Mouse (Mus musculus) hindbrain, embryonic 16.5 days (tissue): Measurements from ENCODE around the gene Wtip. TPM values are rescaled to one million over a fixed set of nuclear protein-coding genes. Genes with fewer than 3 reads are reported as not detected.
"Not testable (repeated sequence)": the region's sequence is repeated elsewhere in the genome, so short reads cannot be mapped to it uniquely, and the experiment has no call there.

Experiments used
- ATAC-seq: fragments of 200-750 bp; cut with Nextera tagmentation; 2 replicates; pipeline ENCODE4 v1.8.0; 2017; ENCODE audit warnings: moderate TSS enrichment, moderate library complexity
- H3K27ac ChIP-seq: fragments of 300-500 bp; sonication (generic); 2 replicates; pipeline ENCODE4 v1.5.1; 2014; ENCODE audit warnings: low read depth, mild to moderate bottlenecking, control low read depth, low read length, moderate library complexity
- H3K27me3 ChIP-seq: fragments of 300-500 bp; sonication (generic); replicated peaks from 2 replicates; pipeline ENCODE4 v1.6.1; 2014; ENCODE audit warnings: low read length; ENCODE audit not compliant: control insufficient read depth, insufficient read depth
- H3K36me3 ChIP-seq: fragments of 300-500 bp; sonication (generic); 2 replicates; pipeline ENCODE4 v1.6.1; 2014; ENCODE audit warnings: mild to moderate bottlenecking, low read length, moderate library complexity, mixed read lengths; ENCODE audit not compliant: control insufficient read depth, insufficient read depth
- H3K4me1 ChIP-seq: fragments of 300-500 bp; sonication (generic); 2 replicates; pipeline ENCODE4 v1.6.1; 2014; ENCODE audit warnings: low read depth, low read length; ENCODE audit not compliant: control insufficient read depth, insufficient read depth
- H3K4me2 ChIP-seq: fragments of 300-500 bp; sonication (generic); 2 replicates; pipeline ENCODE4 v1.6.1; 2014; ENCODE audit warnings: mild to moderate bottlenecking, low read length, control low read depth, moderate library complexity
- H3K4me3 ChIP-seq: fragments of 300-500 bp; sonication (generic); 2 replicates; pipeline ENCODE4 v1.5.1; 2014; ENCODE audit warnings: mild to moderate bottlenecking, low read length, control low read depth, moderate library complexity
- H3K9ac ChIP-seq: fragments of 300-500 bp; sonication (generic); 2 replicates; pipeline ENCODE4 v1.6.1; 2014; ENCODE audit warnings: low read depth, mild to moderate bottlenecking, control low read depth, low read length, moderate library complexity
- H3K9me3 ChIP-seq: fragments of 300-500 bp; sonication (generic); 2 replicates; pipeline ENCODE4 v1.6.1; 2014; ENCODE audit warnings: mild to moderate bottlenecking, low read length, moderate library complexity; ENCODE audit not compliant: control insufficient read depth
- WGBS: fragments of 180-500 bp; shearing (Covaris S2); extraction: QIAGEN DNeasy Blood & Tissue Kit; methylation state at CpG from one replicate; pipeline ENCODE4 v1.1.7; 2014; 5-methylcytosine and 5-hydroxymethylcytosine counted together
- polyA plus RNA-seq: library from polyadenylated mRNA; unstranded; fragments of >200 nt; fragmentation: Nextera tagmentation; extraction: Ambion mirVana; gene quantifications from 2 replicates; pipeline ENCODE4 v1.2.1, GENCODE M21; 2015

The Wtip gene
- 3.8 and 4.1 TPM in 2 replicates for polyA plus RNA-seq

DNA sequence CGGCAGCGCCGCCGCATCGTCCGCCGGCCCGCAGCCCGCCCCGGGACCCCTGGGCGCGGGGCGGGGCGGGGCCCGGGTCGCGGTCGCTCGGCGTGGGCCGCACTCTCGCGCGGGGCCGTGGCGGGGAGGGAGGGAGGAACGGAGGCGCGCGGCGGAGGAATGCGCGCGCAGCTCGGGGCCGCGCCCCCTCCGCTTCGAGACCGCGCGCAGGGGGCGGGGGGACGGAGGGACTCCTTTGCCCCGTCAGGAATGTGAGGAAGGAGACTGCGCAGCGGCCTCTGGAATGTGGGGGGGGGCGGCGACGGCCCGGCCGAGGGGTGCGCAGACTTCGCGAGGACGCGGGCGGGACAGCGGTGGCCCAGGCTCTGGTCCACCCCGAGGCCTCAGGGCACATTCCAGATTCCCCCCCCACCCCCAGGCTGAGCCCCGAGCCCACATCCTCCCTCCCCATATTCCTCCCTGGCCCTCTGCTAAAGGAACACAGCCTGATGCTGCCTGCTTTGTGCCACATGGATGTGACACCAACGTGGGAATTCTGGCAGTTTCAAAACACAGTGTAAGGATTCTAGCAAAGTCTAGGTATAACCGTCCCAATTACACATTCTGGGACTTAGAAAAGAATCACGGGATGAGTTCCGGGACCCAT, at the start of gene Wtip:
Gene Wtip (minus strand): TSS at position 152 of the 646 bp plus-strand sequence.
- Histone ChIP-seq H3K9ac (peak within 1 kb of the TSS; percentile 89), H3K4me1 (peaks cover 17% of the 10 kb centered on the region), H3K36me3 (no peaks in the 10 kb centered on the region), H3K9me3 (no peaks in the 10 kb centered on the region), H3K27me3 (no peaks in the 10 kb centered on the region), H3K27ac (peak within 1 kb of the TSS; percentile 80), H3K4me2 (peak within 1 kb of the TSS; percentile 76), H3K4me3 (peak within 1 kb of the TSS; percentile 64)
- ATAC-seq: peak; percentile 83
- WGBS: 2% methylated on average over 19 of the region's 65 CpGs

DNA sequence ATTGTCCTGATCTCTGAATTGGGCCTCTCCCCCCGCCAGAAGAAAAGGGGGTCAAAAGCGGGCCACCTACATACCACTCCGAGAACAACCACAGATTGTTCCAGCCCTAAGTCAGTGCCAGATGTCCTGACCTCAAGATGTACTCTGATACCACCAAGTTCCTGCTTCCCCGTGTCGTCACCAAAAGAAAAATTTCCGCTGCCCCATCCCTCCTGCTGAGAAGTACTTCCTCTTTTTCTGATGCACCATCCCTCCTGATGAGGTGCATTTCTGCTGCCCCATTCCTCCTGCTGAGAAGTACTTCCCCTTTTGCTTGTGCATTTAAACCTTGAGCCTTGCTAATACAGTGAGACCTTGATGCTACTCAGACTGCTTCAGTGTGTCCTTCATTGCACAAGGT, 43.2 kb upstream of the Wtip start:
- not testable (repeated sequence) for H3K4me3 ChIP-seq, H3K9ac ChIP-seq, H3K27me3 ChIP-seq, H3K36me3 ChIP-seq, H3K4me2 ChIP-seq, H3K4me1 ChIP-seq, ATAC-seq, H3K27ac ChIP-seq, H3K9me3 ChIP-seq
- WGBS: 90% methylated on average over 6 of the region's 6 CpGs

DNA sequence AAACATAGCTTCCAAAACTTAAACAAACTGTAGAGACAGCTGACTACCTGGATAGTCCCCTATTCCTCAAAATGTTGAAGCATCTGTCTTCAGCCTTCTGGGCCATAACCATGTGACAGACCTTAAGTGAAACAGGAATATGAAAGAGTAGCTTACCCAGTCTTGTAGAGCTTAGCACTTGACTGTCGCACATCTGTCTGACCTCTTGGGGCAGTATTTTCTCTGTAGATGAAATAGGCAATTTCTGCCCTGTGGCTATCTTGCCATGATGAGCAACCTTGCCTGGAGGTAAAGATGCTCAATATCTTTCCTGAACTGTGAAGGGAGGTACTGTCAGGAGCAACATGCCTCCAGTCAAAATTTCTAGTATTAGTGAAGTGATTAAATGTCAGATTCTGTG, 39.2 kb upstream of the Wtip start:
- no peaks in the 10 kb centered on the region for H3K27me3 ChIP-seq
- no peak for ATAC-seq
- H3K9ac ChIP-seq: no peak overlapping the region
- H3K27ac ChIP-seq: no peak overlapping the region
- H3K4me1 ChIP-seq: peaks cover 4% of the 10 kb centered on the region
- H3K9me3 ChIP-seq: no peaks in the 10 kb centered on the region
- H3K4me3 ChIP-seq: no peak overlapping the region
- no peaks in the 10 kb centered on the region for H3K36me3 ChIP-seq
- no peak overlapping the region for H3K4me2 ChIP-seq
- WGBS: 70% methylated on average over 1 of the region's 1 CpGs

DNA sequence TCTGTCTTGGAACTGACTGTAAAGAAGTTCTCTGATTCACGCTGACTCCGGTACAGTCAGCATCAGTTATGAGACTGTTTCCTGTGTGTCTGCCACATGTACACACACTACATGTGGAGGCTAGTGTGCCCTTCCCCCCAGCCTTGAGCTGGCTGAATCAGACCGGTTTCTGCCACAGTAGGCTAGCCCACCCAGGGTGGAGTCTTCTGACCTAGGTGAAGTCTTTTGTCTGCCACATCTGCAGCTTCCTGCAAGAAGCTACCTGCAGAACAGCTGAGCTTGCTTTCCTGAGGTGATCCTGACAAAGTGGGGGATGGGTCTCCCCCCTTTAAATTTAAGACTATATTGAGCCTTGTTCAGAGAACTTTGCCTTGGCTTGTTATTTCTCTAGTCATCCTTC, 36.4 kb upstream of the Wtip start, which contains the start of gene Uba2:
Gene Uba2 (minus strand): TSS at position 146 of the 400 bp plus-strand sequence.
- Histone ChIP-seq H3K9ac (peak within 1 kb of the TSS; percentile 98; the same call in 1 of the 2 replicates), H3K4me3 (peak within 1 kb of the TSS; percentile 98), H3K27me3 (no peaks in the 10 kb centered on the region), H3K4me2 (peak within 1 kb of the TSS; percentile 97), H3K27ac (peak within 1 kb of the TSS; percentile 85), H3K36me3 (peaks cover 7% of the 10 kb centered on the region; the same call in 1 of the 2 replicates), H3K4me1 (peaks cover 9% of the 10 kb centered on the region), H3K9me3 (no peaks in the 10 kb centered on the region)
- 80% methylated on average over 3 of the region's 3 CpGs for WGBS
- ATAC-seq: 0 out of 2 replicates have a peak, but pooled peaks have one; percentile 19

DNA sequence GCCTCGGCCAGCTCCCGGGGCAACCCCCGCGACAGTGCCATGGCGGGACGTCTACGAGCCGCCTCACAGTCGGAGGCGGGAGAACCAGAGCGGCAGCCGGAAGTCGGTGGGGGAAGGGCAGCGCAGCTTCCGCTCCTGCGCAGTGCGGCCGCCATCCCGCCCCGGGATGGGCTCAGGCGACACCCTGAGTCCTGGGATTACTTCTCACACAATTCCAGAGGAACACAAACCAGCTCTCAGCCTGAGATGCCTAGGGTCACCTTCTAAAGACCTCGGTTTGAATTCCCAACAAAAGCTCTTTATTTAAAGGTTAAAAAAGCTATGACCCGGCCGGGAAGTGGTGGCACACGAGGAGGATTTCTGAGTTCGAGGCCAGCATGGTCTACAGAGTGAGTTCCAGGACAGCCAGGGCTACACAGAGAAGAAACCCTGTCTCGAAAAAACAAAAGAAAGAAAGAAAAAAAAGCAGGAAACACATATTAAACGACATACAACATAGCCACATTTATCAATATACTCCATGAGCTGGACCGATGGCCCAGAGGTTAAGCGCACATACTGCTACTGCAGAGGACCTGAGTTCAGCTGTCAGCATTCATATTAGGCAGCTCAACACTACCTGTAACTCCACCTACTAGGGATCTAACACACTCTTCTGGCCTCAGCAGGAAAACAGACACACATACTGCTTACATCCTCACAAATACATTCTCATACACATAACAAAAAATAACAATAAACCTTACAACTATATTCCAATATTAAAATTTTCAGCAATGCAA, 35.6 kb upstream of the Wtip start:
- Histone ChIP-seq H3K4me3 (peak overlapping the region; percentile 98), H3K4me2 (peak overlapping the region; percentile 97), H3K27me3 (no peaks in the 10 kb centered on the region), H3K36me3 (peaks cover 10% of the 10 kb centered on the region), H3K9me3 (no peaks in the 10 kb centered on the region), H3K9ac (peak overlapping the region; percentile 98), H3K4me1 (peaks cover 9% of the 10 kb centered on the region), H3K27ac (peak overlapping the region; percentile 85)
- 9% methylated on average over 30 of the region's 30 CpGs for WGBS
- ATAC-seq: peak; percentile 96

DNA sequence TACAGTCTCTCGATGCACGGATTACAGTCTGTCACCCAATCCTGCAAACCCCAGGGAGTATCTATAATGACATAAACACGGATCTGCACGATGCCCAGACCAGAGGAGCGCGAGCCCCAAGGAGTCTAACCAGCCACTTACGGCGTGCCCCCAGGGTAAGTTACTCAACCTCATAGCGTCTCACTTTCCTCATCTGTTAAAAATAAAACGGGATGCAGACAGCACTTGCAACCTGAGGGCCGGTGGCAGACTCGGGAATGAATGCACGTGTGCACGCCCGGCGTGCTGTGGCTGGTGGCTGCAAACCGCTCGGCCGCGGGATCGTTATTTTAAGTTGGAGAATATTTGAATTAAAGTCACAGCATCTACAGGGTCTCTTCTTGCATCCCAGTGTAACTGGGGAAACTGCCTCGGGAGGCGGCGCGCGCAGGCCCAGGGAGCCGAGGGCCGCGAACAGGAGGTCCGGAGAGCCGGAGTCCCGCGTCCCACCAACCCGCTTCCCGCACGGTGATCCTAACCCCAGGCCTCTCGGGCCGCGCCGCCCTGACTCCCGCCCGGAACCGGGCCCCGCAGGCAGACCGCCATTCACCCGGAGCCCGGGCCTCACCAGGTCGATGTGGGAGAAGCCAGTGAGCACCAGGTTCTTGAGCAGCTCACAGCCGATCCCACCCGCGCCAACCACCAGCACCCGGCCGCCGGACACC, 34.9 kb upstream of the Wtip start:
- whole genome bisulfite sequencing: under 1% methylated on average over 48 of the region's 54 CpGs
- peak overlapping the region; percentile 98 for H3K9ac ChIP-seq
- H3K27ac ChIP-seq: peak overlapping the region; percentile 85
- no peaks in the 10 kb centered on the region for H3K27me3 ChIP-seq
- H3K4me2 ChIP-seq: peak overlapping the region; percentile 97
- peak overlapping the region; percentile 98 for H3K4me3 ChIP-seq
- peaks cover 14% of the 10 kb centered on the region for H3K36me3 ChIP-seq
- H3K4me1 ChIP-seq: peaks cover 9% of the 10 kb centered on the region
- H3K9me3 ChIP-seq: no peaks in the 10 kb centered on the region
- ATAC-seq: peak; percentile 85

DNA sequence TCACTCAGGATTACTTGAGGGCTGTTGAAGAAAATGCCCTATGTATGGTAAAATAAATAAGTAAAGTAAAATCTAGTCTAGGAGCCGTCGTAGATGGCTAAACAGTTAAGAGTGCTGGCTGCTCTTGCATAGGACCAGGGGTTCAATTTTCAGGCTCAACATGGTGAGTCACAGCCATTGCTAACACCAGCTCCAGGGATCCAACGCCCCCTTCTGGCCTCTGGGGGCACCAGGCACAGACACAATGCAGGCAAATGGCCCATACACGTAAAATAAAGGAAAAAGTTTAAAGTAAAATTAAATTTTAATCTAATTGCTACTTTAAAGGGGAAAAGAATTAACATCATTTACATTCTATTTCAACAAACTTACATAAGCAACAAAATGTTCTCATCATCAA, 33.8 kb upstream of the Wtip start:
- H3K9ac ChIP-seq: no peak overlapping the region
- H3K4me2 ChIP-seq: peak overlapping the region; percentile 11
- peaks cover 19% of the 10 kb centered on the region for H3K36me3 ChIP-seq
- no peaks in the 10 kb centered on the region for H3K27me3 ChIP-seq
- H3K9me3 ChIP-seq: no peaks in the 10 kb centered on the region
- peaks cover 9% of the 10 kb centered on the region for H3K4me1 ChIP-seq
- 54% methylated on average over 4 of the region's 4 CpGs for WGBS
- H3K4me3 ChIP-seq: no peak overlapping the region
- no peak overlapping the region for H3K27ac ChIP-seq
- no peak for ATAC-seq

DNA sequence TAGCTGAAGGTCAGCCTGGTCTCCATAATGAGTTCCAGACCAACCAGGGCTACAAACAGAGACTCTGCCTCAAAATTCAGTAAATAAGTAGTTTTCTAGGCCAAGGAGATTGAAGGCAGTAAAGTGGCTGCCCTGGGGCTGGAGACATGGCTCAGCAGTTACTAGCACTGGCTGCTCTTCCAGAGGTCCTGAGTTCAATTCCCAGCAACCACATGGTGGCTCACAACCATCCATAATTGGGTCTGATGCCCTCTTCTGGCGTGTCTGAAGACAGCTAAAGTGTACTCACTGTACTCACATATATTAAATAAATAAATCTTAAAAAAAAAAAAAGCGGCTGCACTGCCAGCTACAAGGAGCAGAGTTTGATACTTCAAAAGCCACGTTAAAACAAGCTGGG, 32.9 kb upstream of the Wtip start:
- peaks cover 28% of the 10 kb centered on the region for H3K36me3 ChIP-seq
- 80% methylated on average over 3 of the region's 3 CpGs for WGBS
- no peaks in the 10 kb centered on the region for H3K9me3 ChIP-seq
- no peak overlapping the region for H3K9ac ChIP-seq
- no peaks in the 10 kb centered on the region for H3K27me3 ChIP-seq
- H3K4me1 ChIP-seq: peaks cover 9% of the 10 kb centered on the region
- H3K4me2 ChIP-seq: no peak overlapping the region
- no peak for ATAC-seq
- H3K4me3 ChIP-seq: no peak overlapping the region
- no peak overlapping the region for H3K27ac ChIP-seq

DNA sequence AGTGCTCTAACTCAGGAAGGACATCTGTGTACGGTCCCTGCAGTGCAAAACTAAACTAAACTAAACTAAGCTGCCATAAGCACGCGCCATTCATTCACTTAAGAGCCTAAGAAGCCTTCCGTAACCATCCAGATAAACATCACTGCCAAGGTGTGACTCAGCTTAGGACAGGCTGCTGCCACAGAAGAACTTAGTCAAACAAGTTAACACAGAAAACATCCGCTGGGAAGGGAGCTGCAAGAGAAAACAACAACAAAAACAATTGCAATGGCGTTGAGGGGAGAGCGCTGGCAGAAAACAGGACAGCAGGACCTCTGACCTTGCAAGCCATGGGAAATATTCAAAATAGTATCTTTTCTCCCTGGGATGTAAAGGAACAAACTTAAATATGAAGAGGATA, 31.6 kb upstream of the Wtip start:
- Histone ChIP-seq H3K27ac (no peak overlapping the region), H3K4me1 (peaks cover 9% of the 10 kb centered on the region), H3K9ac (no peak overlapping the region), H3K4me3 (no peak overlapping the region), H3K4me2 (no peak overlapping the region), H3K36me3 (peaks cover 38% of the 10 kb centered on the region), H3K9me3 (no peaks in the 10 kb centered on the region), H3K27me3 (no peaks in the 10 kb centered on the region)
- ATAC-seq: no peak
- 91% methylated on average over 7 of the region's 7 CpGs for WGBS
